14 mouse cellular contexts compared by ENCODE assay signal in genomic region chr5:139546336-139546770, GRCm38 (mm10). TPM values are rescaled to one million over a fixed set of nuclear protein-coding genes. Genes with fewer than 3 reads are reported as not detected.
DNase-seq lines count a peak whose midpoint lies in the region; ATAC-seq and TF ChIP-seq lines count a peak whose summit lies in the region.
"Had no signal": no experiment of that assay in that cellular context is flagged by ENCODE, and none has a peak within 500 bp of the region (broad histone marks: within the 10 kb centered on the region; RNA-seq: fewer than 3 reads in every experiment).

No protein-coding gene starts in this region.

- H3K4me2 ChIP-seq in heart, embryonic 15.5 days = no peak overlapping the region
- H3K4me2 ChIP-seq in forebrain, embryonic 15.5 days (replicated peaks) = no peak overlapping the region
- peak overlapping the region; percentile 60 for H3K4me2 ChIP-seq in midbrain, embryonic 14.5 days (ENCODE audit: low read length)
- H3K4me2 ChIP-seq in stomach, postnatal 0 days (replicated peaks; ENCODE audit: low read depth) = no peak overlapping the region

- H3K27me3 ChIP-seq in heart, embryonic 15.5 days = peaks cover 98% of the 10 kb centered on the region
- peaks cover 89% of the 10 kb centered on the region for H3K27me3 ChIP-seq in forebrain, embryonic 15.5 days
- peaks cover 57% of the 10 kb centered on the region for H3K27me3 ChIP-seq in midbrain, embryonic 14.5 days (ENCODE audit: control insufficient read depth, insufficient read depth, low read length)
- H3K27me3 ChIP-seq in stomach, postnatal 0 days (ENCODE audit: control insufficient read depth, insufficient read depth, low read length) = peaks cover 38% of the 10 kb centered on the region

- WGBS in heart, embryonic 15.5 days = under 1% methylated on average over 26 of the region's 26 CpGs
- under 1% methylated on average over 26 of the region's 26 CpGs for WGBS in forebrain, embryonic 15.5 days
- under 1% methylated on average over 26 of the region's 26 CpGs for WGBS in midbrain, embryonic 14.5 days
- 2% methylated on average over 25 of the region's 26 CpGs for WGBS in stomach, postnatal 0 days

- no peak for TF ChIP-seq EP300 in stomach, postnatal 0 days (optimal IDR thresholded peaks at IDR 0.05)

- no peaks in the 10 kb centered on the region for H3K36me3 ChIP-seq in heart, embryonic 15.5 days
- no peaks in the 10 kb centered on the region for H3K36me3 ChIP-seq in forebrain, embryonic 15.5 days
- H3K36me3 ChIP-seq in midbrain, embryonic 14.5 days (ENCODE audit: control insufficient read depth, insufficient read depth, low read length) = peaks cover 9% of the 10 kb centered on the region
- H3K36me3 ChIP-seq in stomach, postnatal 0 days (ENCODE audit: control insufficient read depth, insufficient read depth, low read length) = no peaks in the 10 kb centered on the region

- peaks cover 22% of the 10 kb centered on the region for H3K4me1 ChIP-seq in heart, embryonic 15.5 days (replicated peaks)
- H3K4me1 ChIP-seq in forebrain, embryonic 15.5 days = peaks cover 32% of the 10 kb centered on the region
- H3K4me1 ChIP-seq in midbrain, embryonic 14.5 days (ENCODE audit: control insufficient read depth, insufficient read depth, low read length) = 0 out of 2 replicates have a peak, but pooled peaks cover 5% of the 10 kb centered on the region
- H3K4me1 ChIP-seq in stomach, postnatal 0 days (replicated peaks; ENCODE audit: control insufficient read depth, insufficient read depth) = no peaks in the 10 kb centered on the region

- H3K9me3 ChIP-seq in heart, embryonic 15.5 days (replicated peaks) = no peaks in the 10 kb centered on the region
- H3K9me3 ChIP-seq in forebrain, embryonic 15.5 days = no peaks in the 10 kb centered on the region
- H3K9me3 ChIP-seq in midbrain, embryonic 14.5 days (ENCODE audit: control insufficient read depth, low read length) = no peaks in the 10 kb centered on the region
- H3K9me3 ChIP-seq in stomach, postnatal 0 days (ENCODE audit: control insufficient read depth, low read length) = no peaks in the 10 kb centered on the region

- H3K9ac ChIP-seq in heart, embryonic 15.5 days = no peak overlapping the region
- H3K9ac ChIP-seq in forebrain, embryonic 15.5 days (replicated peaks) = no peak overlapping the region
- H3K9ac ChIP-seq in midbrain, embryonic 14.5 days (replicated peaks; ENCODE audit: low read length) = peak overlapping the region; percentile 78
- no peak overlapping the region for H3K9ac ChIP-seq in stomach, postnatal 0 days (ENCODE audit: low read length)
- H3K9ac ChIP-seq: liver, embryonic 14.5 days had no signal

- no peak for TF ChIP-seq CTCF in stomach, postnatal 0 days (IDR thresholded peaks at IDR 0.05; ENCODE audit: low read depth)

- H3K27ac ChIP-seq in heart, embryonic 15.5 days = no peak overlapping the region
- H3K27ac ChIP-seq in forebrain, embryonic 15.5 days (replicated peaks) = no peak overlapping the region
- peak overlapping the region; percentile 94 for H3K27ac ChIP-seq in midbrain, embryonic 14.5 days (replicated peaks; ENCODE audit: low read depth, low read length)
- no peak overlapping the region for H3K27ac ChIP-seq in stomach, postnatal 0 days (replicated peaks)
- H3K27ac ChIP-seq: liver, embryonic 14.5 days had no signal

- DNase-seq in heart, postnatal 4 days = no peak
- DNase-seq in embryo, embryonic 10.5 days (ENCODE audit: low spot score) = peak; percentile 52
- DNase-seq in midbrain, embryonic 14.5 days = peak; percentile 55
- DNase-seq in spleen, postnatal 10 days (ENCODE audit: low spot score in 2 of 2) = no peak
- DNase-seq in stomach, postnatal 0 days (ENCODE audit: low spot score) = no peak
- no peak for DNase-seq in yolk sac, embryonic 10.5 days (ENCODE audit: low spot score)
- DNase-seq: right cerebral cortex, postnatal 14 days had no signal

- H3K4me3 ChIP-seq in heart, embryonic 15.5 days = 0 out of 2 replicates have a peak overlapping the region, but pooled peaks have one; percentile 19
- peak overlapping the region; percentile 14; the same call in 1 of the 2 replicates for H3K4me3 ChIP-seq in forebrain, embryonic 15.5 days
- peak overlapping the region; percentile 51 for H3K4me3 ChIP-seq in midbrain, embryonic 14.5 days (replicated peaks; ENCODE audit: low read depth, low read length)
- H3K4me3 ChIP-seq in stomach, postnatal 0 days (ENCODE audit: low read depth, low read length) = no peak overlapping the region

- ATAC-seq in heart, embryonic 15.5 days (replicated peaks; ENCODE audit: insufficient number of reproducible peaks, insufficient read depth, low FRiP score, low read depth) = no peak
- no peak for ATAC-seq in forebrain, embryonic 15.5 days (replicated peaks)
- no peak for ATAC-seq in midbrain, embryonic 14.5 days (ENCODE audit: low FRiP score, low TSS enrichment)
- ATAC-seq in stomach, postnatal 0 days (ENCODE audit: low FRiP score, low TSS enrichment) = no peak

RNA-seq across cellular contexts. Expression of gene Uncx, which starts 3.1 kb away (rescaled TPM):
- polyA plus RNA-seq in heart, embryonic 15.5 days (2015; fragmentation: Nextera tagmentation; extraction: Ambion mirVana) = not detected in 2 replicates
- total RNA-seq in heart, postnatal 4 days (2021) = not detected
- polyA plus RNA-seq in forebrain, embryonic 15.5 days (2015; fragmentation: Nextera tagmentation; extraction: Ambion mirVana) = 4.2 and 4.8 TPM in 2 replicates
- polyA plus RNA-seq in midbrain, embryonic 14.5 days (2014; fragmentation: Nextera tagmentation; extraction: Ambion mirVana) = 39.6 and 44.0 TPM in 2 replicates
- polyA plus RNA-seq in stomach, postnatal 0 days (2015; fragmentation: Nextera tagmentation; extraction: Ambion mirVana) = not detected in 2 replicates
- total RNA-seq: CH12.LX; monocyte, adult 5-6 weeks had no signal
- polyA plus RNA-seq: heart, embryonic 16.5 days; liver, embryonic 14.5 days; testis, adult 2 months had no signal

Comparison
In these comparisons a context has a peak if more than half of its experiments do, and no peak if none do; other contexts are left out.
1. DNase-seq: peak in embryo, embryonic 10.5 days (single experiment) and midbrain, embryonic 14.5 days (single experiment); none in heart, postnatal 4 days (single experiment), spleen, postnatal 10 days (0 of 2), stomach, postnatal 0 days (single experiment) and yolk sac, embryonic 10.5 days (single experiment).